Mouse (Mus musculus): ENCODE data around the gene Col26a1. TPM values are rescaled to one million over a fixed set of nuclear protein-coding genes. Genes with fewer than 3 reads are reported as not detected.
A peak's percentile ranks its signal among the peaks of the same experiment; 100 is the strongest.

Gene Col26a1
- total RNA-seq (2021), result 10 to 100 TPM in 1 of 2 experiments, 1 to 10 TPM in 1; 9.7 to 12.7 TPM

DNA sequence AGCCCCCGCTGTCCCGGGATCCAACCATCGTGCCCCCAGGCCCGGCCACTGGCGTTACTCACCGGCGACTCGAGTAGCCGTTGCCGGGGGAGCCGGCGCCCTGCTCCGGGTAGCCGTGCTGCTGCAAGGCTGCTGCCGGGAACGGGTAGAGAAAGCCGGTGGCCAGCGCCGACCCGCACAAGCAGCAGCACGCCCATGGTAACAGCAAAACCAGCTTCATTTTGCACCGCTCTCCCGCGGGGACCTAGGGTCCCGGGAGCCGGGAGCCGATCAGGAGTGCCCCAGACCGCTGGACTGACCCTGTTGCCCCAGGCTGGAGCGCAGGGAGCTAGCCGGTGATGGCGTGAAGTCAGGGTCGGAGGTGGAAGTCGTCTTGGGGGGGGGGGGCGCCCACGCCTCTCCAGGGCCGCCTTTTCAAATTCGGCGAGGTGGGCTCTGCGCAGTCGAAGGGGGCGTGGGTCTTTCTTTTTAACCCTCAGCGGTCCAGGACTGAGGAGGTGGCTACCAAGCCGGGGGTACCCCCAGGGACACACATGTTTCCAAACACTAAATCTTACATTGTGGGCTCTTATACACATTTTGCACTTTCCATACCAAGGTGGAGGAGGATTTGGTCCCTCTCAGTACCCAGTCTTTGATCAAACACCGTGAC lies at the start of gene Col26a1:
Gene Col26a1 (minus strand): TSS at position 422 of the 652 bp plus-strand sequence.
- peak; percentile 32 to 35 for DNase-seq
- intact Hi-C loops (cut with DNase I), result no loop called here

DNA sequence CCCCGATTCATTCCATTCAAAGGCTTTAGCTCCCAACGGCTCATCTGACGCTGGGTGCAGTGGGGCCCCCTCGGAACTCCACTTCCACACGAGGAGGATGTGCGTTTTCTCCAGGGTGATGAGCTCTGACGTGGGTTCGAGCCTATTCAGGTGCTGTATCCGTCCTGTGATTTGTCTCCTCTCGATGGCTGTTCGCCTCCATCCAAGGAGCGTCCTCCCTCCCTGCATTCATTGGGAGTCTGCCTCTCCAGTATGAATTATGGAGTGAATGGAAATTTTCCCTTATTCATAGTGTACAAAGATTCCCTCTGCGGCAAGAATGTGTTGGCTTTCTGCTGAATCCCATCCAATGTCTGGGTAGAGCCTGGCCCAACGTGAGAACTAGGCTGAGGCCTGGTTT lies 48.9 kb upstream of the Col26a1 start:
- DNase-seq, result no peak
- intact Hi-C loops (cut with DNase I), result no loop called here

DNA sequence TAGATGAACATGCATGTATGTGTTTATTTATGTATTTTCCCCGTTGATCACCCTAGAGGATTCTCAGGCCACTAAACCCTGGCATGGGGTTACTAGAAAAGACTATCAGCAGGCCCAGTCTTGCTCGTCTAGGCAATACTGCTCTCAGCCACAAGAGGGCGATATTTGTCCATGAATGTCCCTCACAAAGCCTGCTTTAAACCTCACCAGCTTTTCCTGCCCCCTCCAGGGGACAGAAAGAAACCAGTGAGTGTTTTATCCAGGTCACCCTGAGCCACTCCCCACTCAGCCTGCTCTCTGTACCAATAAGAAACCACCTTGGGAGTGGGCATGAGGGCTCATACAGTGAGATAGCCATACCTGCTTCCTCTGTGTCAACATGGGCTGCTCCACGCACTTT lies 46.1 kb upstream of the Col26a1 start:
- DNase-seq, result peak; percentile 86 to 93
- intact Hi-C loops (cut with DNase I), result loop anchor here (1.0 to 5.0 kb wide), 2 partner anchors 41 to 178 kb away; no protein-coding TSS in a partner anchor

DNA sequence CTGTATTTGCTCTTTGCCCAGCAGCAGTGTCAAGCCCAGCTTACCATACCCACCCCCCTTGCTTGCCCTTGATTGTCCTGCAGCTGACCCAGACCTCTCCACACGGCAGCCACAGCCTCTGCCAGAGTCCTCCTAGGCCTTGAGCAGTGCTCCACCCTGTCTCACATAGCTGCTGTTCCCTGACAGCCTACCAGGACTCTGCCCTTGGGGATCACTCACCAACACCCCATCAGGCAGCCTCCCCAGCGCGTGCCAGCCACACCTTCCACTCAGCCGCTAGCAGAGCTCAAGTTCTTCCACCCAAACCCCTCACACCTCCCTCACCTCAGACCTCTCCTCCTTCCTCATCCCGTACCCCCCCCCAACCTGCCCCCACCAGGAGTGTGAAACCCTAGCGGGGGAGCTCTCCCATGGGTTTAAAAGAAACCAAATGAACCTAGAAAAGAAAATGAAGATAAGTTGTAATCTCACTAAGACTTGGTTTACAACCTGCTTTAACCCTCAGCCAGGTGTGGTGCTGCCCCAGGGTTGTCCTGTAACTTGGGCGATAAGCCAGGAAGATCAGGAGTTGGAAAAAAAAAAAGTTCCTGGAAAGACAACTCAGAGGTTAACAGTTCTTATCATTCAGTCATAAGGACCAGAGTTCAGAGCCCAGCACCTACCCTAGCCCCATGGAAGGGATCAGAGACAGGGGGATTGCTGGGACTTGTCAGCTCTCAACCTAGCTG lies 40.9 kb upstream of the Col26a1 start:
- intact Hi-C loops (cut with DNase I), result no loop called here
- no peak for DNase-seq

DNA sequence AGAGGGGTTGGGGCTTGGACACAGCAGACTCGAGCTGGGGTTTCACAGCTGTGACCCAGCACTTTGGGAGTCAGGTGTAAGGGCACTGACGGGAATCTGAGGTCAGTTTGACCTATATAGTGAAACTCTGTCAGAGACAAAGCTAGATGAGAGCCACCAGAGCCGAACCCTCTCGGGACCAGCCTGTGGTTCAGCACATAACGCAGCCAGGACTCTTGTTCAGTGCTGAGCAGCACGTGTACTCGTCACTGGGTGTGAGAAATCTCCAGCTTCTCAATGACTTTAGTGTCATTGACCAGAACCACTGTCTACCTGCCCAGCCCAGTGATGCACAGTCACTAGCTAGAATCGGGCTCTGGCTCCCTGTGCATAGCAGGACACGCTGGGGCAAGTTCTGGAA lies 39.8 kb upstream of the Col26a1 start:
- DNase-seq, result no peak
- intact Hi-C loops (cut with DNase I), result no loop called here

DNA sequence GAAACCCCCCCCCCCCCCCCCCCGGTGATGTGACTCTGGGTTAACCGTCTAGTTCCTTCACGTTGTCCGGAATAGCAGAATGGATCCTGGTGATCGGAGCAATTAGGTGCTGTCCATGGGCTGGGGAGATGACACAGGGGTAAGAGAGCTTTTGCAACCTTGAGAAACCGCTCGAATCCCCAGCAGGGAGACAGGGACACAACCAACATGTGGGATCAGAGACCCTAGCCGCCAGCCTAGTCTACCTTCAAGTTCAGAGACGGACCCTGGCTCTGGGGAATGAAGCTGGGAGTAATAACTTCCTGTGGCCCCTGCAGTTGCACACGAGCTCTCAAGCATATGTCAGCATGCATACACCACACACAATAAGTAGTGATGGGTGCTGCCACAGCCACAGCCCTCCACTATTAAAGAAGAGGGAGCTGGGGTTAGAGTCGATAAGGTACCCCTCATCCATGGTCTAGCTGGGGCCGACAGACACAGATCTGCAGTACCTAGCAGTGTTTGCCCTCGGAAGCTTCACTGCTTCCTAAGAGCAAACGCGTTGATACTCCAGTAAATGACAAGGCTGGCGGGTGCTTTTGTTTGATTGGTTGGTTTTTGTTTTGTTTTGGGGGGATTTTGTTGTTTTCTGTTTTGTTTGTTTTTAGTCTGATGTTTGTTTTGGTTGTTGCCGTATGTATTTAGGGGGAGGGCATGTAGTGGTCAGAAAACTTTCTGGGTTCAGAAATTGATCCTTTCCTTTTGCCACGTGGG lies 36.7 kb upstream of the Col26a1 start:
- DNase-seq, result peak in 1 of 2 experiments; percentile 17

DNA sequence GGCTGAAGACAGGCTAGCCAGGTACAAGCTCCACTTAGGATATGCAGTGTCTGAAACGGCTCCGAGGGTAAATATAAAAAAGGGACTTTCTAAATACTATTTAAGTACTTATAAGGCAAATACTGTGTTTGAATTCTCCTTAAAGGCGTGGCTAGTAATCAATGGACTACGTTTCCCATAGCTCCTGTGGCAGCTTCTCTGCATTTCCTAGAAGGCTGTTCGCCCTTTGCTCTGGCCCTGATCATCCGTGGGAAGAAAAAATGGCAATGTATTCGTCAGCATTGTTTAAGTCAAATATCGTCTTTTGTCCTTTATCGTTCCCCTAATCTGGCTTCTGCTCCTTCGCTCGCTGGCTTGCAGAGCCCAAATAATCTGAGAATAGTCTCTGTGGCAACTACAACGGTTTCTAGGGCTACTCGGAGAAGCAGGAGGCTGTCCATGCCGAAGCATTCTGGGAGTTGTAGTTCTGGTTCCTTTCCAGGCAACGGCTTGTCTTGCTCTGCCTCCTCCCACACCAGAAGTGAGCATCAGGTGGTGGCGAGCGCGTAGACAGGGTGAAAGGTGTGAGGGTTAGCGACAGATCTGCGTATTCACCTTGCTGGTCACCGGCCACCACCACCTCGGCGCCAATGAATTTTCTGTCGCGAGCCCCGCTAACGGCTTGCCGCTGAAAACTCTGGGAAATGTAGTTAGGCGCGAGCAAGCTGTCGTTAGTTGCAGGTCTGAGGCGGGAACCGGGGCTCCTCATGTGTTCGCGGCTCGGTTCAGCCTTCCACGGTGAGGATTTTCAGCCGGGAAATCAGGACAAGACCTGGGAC lies 35.9 kb upstream of the Col26a1 start:
- intact Hi-C loops (cut with DNase I), result no loop called here
- peak; percentile 86 to 87 for DNase-seq

More for the DNA sequence above, 36.7 kb upstream of the Col26a1 start:
- intact Hi-C loops (cut with DNase I), result no loop called here

DNA sequence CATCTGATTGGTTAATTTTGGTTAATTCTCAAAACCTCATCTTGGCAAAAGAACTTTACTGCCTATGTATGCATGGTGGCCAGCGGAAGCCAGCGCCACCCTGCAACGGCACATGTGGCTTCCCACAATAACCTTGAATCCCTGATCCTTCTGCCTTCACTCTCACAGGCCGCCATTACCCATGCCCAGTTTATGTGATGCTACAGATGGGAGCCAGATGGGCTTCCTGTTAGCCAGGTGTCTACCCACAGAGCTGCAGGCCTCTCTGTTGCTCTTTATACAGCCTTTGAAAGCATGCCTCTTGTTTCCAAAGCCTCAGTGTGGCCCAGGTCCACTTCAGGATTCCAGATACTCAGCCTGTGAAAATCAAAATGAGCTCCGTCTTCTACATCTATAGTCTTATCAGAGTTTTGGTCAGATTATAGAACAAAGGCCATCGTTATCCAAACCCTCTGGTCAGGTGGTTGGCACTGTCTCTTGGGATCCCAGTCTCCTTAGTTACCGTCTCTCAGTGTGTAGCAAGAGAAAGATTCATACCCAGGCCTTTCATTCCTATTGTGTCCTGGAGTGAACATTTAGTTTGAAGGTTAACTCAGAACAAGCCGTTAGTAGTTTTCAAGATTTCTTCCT lies 34.7 kb upstream of the Col26a1 start:
- DNase-seq, result no peak
- intact Hi-C loops (cut with DNase I), result no loop called here

DNA sequence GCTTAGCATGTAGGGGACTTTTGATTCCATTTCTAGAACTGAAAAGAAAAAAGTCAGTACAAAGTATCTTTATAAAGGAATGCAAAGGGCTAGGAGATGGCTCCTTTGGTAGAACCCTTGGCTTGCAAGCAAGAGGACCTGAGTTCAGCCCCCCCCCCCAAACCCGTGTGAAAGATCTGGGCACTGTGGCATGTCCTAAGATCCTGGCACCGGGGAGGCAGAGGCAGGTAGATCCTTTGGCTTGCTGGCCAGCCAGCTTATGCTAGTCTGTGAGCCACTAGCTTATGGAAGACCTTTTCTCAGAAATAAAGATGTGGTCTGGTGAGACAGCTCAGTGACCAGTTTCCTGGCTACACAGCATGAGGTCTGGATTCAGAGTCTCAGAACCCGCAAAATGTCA lies 31.2 kb upstream of the Col26a1 start:
- DNase-seq, result no peak
- intact Hi-C loops (cut with DNase I), result no loop called here

DNA sequence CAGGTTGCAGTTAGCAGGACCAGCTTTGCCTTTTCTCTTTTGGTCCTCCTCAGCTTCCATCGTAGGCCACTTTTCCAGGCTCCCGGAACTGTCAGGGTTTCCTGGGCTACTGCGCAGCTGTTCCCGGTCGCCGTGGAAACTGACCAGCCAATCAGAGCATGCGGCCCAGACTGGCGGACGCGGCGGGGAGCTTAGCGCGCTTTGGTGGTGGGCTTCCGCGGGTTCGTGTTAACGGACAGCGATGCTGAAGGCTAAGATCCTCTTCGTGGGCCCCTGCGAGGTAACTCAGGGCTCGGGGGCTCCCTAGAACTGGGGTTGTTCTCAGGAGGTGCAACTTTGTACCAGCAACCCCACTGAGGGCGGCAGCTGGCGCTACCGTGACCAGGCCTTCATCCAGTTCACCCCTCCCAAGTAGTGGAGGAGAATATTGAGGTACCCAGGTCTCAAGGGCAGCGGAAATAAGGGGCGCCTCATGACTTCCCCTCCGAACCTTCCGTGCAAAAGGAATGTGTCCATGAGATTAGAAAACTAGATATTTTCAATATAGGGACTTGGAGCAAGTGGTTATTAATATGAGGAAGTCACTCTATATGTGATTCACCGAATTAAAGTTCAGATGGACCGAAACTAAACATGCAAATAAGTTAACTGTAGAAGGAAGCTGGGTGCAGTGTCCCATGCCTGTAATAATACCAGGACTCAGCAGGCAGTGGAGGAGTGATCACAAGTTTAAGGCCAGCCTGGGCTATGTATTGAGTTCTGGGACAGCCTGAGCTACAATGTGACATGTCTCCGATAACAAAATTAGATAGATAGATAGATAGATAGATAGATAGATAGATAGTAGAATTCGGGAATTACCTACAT lies 25.2 kb upstream of the Col26a1 start, which contains the start of gene Ift22:
Gene Ift22 (plus strand): TSS at position 160 of the 867 bp plus-strand sequence.
- DNase-seq, result peak; percentile 94 to 97
- intact Hi-C loops (cut with DNase I), result no loop called here

DNA sequence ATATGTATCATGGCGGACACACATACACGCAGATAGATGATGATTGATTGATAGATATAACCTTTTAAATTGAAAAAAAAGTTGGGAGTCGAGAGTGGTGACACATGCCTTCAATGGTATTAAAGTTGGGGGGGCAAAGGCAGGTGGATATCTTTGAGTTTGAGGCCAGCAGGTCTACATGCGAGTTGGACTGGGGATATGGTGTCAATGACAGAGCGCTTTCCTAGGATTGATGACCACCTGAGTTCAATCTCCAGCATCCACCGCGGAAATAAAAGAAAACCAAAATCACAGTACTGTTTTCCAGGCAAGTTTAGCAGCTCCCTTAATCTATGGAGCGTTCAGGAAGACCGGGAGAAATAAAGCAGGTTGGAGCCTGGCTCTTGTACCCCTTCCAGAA lies 24.6 kb upstream of the Col26a1 start:
- intact Hi-C loops (cut with DNase I), result no loop called here

DNA sequence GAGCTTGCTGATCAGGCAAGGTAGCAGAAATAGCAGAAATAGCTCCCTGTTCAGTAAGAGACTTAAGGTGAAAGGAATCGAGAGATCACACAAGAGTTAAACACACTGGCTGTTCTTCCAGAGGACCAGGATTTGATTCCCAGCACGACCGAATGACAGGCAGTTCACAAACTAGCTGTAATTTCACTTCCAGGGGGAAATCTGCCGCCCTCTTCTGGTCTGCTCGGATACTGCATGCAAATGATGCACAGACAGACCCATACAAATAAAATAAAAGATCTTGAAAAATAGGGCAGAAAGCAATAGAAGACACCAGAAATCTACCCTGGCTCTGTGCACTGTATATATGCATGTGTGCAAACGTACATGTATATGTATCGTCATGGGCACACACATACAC lies 22.6 kb upstream of the Col26a1 start:
- intact Hi-C loops (cut with DNase I), result no loop called here
- peak; percentile 12 to 34 for DNase-seq

More for the DNA sequence above, 24.6 kb upstream of the Col26a1 start:
- DNase-seq, result no peak

DNA sequence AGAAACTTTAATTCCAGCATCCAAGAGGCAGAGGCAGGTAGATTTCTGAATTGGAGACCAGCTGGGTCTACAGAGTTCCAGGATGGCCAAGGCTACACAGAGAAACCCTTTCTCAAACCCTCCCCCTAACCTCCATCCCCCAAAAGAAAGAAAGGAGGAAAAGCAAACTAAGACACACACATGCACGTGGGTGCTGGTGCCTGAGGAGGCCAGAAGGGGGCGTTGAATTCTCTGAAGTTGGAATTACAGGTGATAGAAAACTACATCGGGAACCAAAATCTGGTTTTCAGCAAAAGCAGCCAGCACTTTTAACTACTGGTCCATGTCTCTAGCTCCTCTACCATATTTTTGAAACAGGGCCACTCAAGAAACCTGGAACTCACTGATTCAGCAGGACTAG lies 21.6 kb upstream of the Col26a1 start:
- no peak for DNase-seq
- intact Hi-C loops (cut with DNase I), result no loop called here

DNA sequence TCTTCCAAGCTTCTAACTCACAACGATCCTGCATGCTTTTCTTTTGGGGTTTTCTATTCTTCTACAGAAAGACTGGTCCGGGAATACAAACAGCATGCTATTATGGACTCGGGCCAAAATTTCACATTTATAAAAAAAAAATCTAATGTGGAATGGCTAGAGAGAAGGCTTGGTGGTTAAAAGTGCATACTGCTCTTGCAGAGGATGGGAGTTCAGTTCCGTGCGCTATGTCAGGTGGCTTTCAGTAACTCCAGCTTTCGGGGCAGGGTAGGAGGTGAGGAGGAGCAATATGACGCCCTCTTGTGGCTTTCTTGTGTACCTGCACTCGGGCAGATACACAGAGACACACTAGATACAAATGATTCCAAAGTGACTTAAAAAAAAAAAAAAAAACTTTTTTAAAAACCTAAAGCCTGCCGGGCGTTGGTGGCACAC lies 12.5 kb upstream of the Col26a1 start:
- DNase-seq, result no peak
- intact Hi-C loops (cut with DNase I), result no loop called here

DNA sequence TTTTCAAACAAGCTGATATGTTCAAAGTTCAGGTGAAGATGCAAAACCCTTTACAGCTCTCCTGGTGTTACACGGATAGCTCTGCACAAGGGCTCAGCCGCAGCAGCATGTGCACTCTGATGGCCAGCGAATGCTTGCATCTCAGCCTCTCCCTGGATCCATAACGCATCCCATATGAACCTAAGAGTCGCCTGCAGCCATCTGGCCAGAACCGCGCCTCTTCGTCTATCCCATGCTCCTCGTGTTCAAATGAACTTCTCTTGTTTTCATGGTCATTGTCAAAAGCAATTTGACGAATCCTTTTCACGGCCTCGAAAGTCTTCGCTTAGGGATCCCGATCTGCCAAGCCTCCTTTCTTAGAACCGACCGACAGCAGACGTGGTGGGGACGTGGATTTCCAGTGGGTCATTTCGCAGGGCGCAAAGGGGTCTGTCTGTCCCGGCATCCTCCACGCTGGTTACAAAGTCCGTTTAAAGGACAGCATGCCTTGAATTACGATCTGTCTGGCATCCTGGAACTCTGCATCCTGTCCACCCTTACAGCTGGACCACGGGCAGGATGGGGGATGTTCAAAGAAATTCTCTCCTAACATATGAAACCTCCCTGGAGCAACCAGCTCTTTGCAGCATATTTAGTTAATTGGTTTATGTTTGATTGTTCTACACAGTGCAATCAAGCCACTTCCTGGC lies 12.0 kb upstream of the Col26a1 start:
- no peak for DNase-seq
- intact Hi-C loops (cut with DNase I), result no loop called here

DNA sequence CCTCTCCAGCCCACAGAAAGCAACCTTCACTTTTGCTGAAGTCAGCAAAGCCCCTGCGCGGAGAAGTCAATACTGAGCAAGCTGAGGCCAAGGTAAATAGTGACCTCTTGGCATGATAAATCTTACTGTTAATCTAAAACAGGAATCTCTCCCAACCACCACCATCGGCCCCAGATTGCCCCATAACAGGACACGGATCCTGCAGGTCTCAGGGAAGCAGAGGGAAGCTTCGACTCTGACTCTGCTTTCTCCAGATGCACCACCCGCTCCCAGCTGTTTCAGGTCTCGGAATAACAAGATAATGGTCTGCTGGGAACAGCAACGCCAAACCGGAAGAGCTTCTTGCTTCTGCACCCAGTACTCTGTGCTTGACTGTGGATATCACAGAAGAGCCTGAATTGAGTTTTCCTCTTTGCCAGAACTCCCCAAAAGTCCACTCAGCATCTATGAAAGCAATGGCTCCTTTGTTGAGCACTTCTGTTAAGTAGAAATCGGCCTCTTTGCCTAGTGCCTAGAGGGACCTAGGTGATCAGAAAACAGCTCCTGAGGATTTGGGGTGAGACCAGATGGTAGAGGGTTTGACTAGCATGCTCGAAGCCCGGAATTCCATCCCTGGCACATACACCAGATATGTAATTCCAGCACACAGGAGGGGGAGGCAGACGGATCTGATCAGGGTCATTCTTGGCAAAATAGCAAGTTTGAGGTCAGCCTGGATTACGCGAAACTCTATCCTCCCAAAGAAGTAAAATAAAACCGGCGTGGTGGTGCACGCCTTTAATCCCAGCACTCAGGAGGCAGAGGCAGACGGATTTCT lies 5.7 kb upstream of the Col26a1 start:
- intact Hi-C loops (cut with DNase I), result no loop called here
- DNase-seq, result peak; percentile 55 to 61

DNA sequence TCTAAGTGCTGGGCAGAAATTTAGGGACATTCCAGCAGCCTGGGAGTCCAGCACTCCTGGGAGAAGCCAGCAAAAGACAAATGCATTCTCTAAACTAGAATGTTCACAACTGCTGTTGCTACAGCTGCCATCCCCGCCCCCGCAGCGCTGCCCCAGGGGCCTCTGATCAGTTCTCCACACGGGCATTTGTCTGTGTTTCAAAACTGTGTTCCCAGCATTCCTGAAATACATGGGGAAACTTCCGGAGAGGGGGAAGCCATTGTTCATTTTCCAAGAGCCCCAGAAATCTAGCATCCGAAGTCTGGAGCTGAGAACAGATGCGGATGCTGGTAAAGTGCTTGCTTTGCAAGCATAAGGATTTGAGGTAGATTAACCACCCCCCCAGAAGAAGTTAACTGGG lies 3.9 kb upstream of the Col26a1 start:
- intact Hi-C loops (cut with DNase I), result no loop called here
- DNase-seq, result peak; percentile 29 to 35
